Mouse (Mus musculus) E14TG2a.4 (cell line): Measurements from ENCODE around the gene Nanos1.
A peak's percentile ranks its signal among the peaks of the same experiment; 100 is the strongest.

Experiments used
- H3K27me3 ChIP-seq: 2 replicates; pipeline ENCODE4 v1.6.1; 2014; ENCODE audit warnings: low read length, control low read depth; ENCODE audit not compliant: insufficient read depth
- H3K36me3 ChIP-seq: 2 replicates; pipeline ENCODE4 v1.6.1; 2014; ENCODE audit warnings: low read length, control low read depth; ENCODE audit not compliant: insufficient read depth
- H3K4me1 ChIP-seq: replicated peaks from 2 replicates; pipeline ENCODE4 v1.6.1; 2014; ENCODE audit warnings: low read depth, low read length, control low read depth
- H3K4me3 ChIP-seq: replicated peaks from 2 replicates; pipeline ENCODE4 v1.5.1; 2014; ENCODE audit warnings: mild to moderate bottlenecking, low read length
- H3K9me3 ChIP-seq: 2 replicates; pipeline ENCODE4 v1.6.1; 2014; ENCODE audit warnings: low read length, control low read depth
- CTCF ChIP-seq: conservative IDR thresholded peaks from 2 replicates; pipeline ENCODE4 v1.5.1; 2014; ENCODE audit warnings: low read length
- NANOG ChIP-seq: IDR thresholded peaks from 2 replicates; pipeline ENCODE4 v1.6.1; 2014; ENCODE audit warnings: borderline replicate concordance, low read length, mixed read lengths
- POU5F1 ChIP-seq: IDR thresholded peaks from 2 replicates; pipeline ENCODE4 v1.6.1; 2014; ENCODE audit warnings: low read length, borderline replicate concordance

The Nanos1 gene

DNA sequence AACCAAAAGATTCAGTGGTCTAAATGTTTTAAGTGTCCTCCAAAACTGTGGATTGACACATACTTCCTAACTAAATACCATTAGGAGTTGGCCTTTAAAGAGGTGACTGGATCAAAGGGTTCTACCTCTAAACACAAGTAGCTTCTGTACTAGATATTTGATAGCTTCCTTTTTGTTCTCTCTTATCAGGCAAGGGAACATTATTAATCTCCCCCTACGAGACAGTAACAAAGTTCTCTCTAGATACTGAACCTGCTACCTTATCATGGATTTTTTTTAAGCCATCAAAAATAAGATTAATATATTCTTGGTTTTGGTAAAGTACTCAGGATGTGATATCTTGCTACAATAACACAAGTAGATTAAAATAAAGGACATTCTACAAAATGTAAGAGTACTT lies 28.9 kb downstream of the Nanos1 start:
- TF ChIP-seq POU5F1: no peak
- no peak for TF ChIP-seq CTCF
- no peak for TF ChIP-seq NANOG
- Histone ChIP-seq H3K4me3 (no peak overlapping the region), H3K36me3 (peaks cover 83% of the 10 kb centered on the region), H3K4me1 (peaks cover 62% of the 10 kb centered on the region), H3K9me3 (no peaks in the 10 kb centered on the region), H3K27me3 (no peaks in the 10 kb centered on the region)

GRCm38 (mm10) chr19:60787465-60788150 lies 31.8 kb downstream of the Nanos1 start:
- peak overlapping the region; percentile 96 for H3K4me3 ChIP-seq
- peaks cover 64% of the 10 kb centered on the region for H3K4me1 ChIP-seq
- peaks cover 56% of the 10 kb centered on the region for H3K36me3 ChIP-seq
- H3K27me3 ChIP-seq: no peaks in the 10 kb centered on the region
- TF ChIP-seq NANOG: no peak
- TF ChIP-seq CTCF: no peak
- no peak for TF ChIP-seq POU5F1
- H3K9me3 ChIP-seq: no peaks in the 10 kb centered on the region

- H3K4me1 ChIP-seq: peaks cover 58% of the 10 kb centered on the region
- no peaks in the 10 kb centered on the region for H3K27me3 ChIP-seq
- TF ChIP-seq POU5F1: no peak
- TF ChIP-seq CTCF: no peak
- no peak for TF ChIP-seq NANOG
- H3K4me3 ChIP-seq: peak overlapping the region; percentile 96
- H3K36me3 ChIP-seq: peaks cover 48% of the 10 kb centered on the region
- no peaks in the 10 kb centered on the region for H3K9me3 ChIP-seq
Measured at GRCm38 (mm10) chr19:60788214-60788960, 32.6 kb downstream of the Nanos1 start.

DNA sequence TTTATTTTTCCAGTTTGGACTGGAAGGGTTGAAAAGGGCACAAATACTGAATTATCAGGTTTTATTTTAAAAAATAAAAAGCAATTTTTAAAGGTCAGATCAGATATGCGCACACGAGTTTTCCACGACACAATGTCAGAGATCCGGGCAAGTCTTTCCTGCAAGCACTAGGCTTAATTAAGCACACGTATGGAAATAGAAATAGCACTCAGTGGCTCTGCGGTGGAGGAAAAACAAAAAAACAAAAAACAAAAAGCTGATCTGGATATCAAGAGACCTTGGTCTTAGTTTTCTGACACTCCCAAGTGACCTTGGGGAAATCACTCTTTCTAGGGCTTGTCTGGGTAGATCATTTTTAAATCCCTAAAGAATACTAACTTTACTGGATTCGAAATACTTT lies 33.7 kb downstream of the Nanos1 start:
- Histone ChIP-seq H3K9me3 (no peaks in the 10 kb centered on the region), H3K27me3 (no peaks in the 10 kb centered on the region), H3K4me3 (peak overlapping the region; percentile 96), H3K4me1 (peaks cover 48% of the 10 kb centered on the region), H3K36me3 (peaks cover 38% of the 10 kb centered on the region)
- no peak for TF ChIP-seq NANOG
- no peak for TF ChIP-seq CTCF
- no peak for TF ChIP-seq POU5F1

GRCm38 (mm10) chr19:60789919-60790506 lies 34.2 kb downstream of the Nanos1 start:
- TF ChIP-seq POU5F1 (no peak), NANOG (no peak), CTCF (no peak)
- Histone ChIP-seq H3K27me3 (no peaks in the 10 kb centered on the region), H3K4me1 (peaks cover 42% of the 10 kb centered on the region), H3K36me3 (peaks cover 32% of the 10 kb centered on the region), H3K9me3 (no peaks in the 10 kb centered on the region), H3K4me3 (peak overlapping the region; percentile 96)

DNA sequence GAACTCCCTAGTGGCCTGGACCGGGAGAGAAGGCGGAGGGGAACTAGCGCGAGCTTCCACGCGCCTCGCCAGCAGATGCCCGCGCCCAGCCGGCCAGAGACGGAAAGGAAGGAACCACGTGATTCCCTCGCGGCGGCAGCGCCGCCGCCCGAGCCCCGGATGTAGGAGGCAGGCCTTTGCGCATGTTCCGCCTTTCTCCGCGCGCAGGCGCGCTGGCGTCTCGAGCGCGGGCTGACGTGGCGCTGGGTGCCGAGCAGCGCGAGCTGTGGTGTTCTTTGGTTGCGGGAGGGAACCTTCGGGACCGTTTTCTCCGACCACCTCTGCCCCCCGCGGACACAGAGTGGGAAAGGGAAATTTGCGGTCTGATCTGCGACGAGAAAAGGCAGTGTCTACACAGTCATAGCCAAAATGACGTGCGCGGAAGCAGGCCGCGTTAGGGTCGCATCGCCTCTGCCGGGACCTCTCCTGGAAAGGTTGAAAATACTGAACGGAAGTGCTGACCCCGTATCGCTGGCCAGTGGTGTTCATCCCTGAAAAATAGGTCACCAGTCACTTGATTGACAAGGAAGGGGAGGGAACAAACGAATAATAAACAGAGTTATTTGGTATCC lies 34.9 kb downstream of the Nanos1 start, which contains the start of gene Eif3a:
Gene Eif3a, minus strand, starts transcription at position 108 of the 611 bp plus-strand sequence.
- TF ChIP-seq NANOG (no peak), POU5F1 (no peak), CTCF (no peak)
- H3K36me3 ChIP-seq: peaks cover 29% of the 10 kb centered on the region

DNA sequence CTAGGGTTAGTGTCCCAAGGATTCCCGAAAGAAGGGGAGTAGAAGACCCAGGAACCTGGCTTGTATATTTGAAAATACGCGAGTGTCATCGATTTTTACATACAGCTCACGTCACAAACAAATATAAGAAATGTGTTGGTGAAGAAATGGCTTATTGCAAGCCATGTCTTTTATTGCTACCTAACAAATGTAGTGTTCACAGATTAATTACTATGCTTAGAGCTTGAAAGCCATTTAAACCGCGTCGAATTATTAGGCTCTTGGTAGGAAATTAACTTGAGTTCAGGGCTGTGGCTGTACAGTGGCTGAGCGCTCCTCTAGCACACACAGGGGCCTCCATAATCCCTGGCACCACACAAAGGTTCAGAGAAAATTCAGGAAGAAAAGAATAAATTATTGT lies 35.4 kb downstream of the Nanos1 start:
- peaks cover 4% of the 10 kb centered on the region; the same call in 1 of the 2 replicates for H3K27me3 ChIP-seq
- H3K4me1 ChIP-seq: peaks cover 33% of the 10 kb centered on the region
- peaks cover 24% of the 10 kb centered on the region for H3K36me3 ChIP-seq
- TF ChIP-seq POU5F1 (no peak), NANOG (no peak), CTCF (no peak)
- no peaks in the 10 kb centered on the region for H3K9me3 ChIP-seq
- peak overlapping the region; percentile 96 for H3K4me3 ChIP-seq

More for the DNA sequence above, 34.9 kb downstream of the Nanos1 start, which contains the start of gene Eif3a:
- Histone ChIP-seq H3K9me3 (no peaks in the 10 kb centered on the region), H3K27me3 (peaks cover 4% of the 10 kb centered on the region; the same call in 1 of the 2 replicates), H3K4me1 (peaks cover 38% of the 10 kb centered on the region), H3K4me3 (peak within 1 kb of the TSS; percentile 96)

DNA sequence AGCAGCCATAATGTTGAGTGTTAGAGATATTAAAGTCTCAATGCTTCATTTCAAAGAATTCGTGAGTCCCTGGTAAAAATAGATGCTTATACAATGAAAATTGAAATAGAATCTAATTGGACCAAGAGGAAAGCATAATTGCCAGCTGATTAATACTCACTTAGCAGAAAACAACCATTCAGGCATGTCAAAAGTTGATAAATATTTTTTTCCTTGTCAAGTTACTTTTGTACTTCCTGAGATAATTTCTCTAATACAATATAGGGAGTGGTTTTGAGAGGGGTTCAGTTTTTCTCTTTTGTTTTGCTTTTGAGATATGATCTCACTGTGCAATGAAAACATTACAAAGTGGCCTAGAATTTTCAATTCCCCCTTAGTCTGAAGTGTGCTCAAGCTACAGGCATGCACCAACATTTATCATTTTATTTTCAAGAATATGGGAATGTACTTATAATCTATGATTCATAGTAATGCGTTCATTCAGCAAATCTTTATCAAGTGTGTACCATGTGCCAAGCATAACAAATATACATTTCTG lies 37.5 kb downstream of the Nanos1 start:
- Histone ChIP-seq H3K4me1 (peaks cover 13% of the 10 kb centered on the region), H3K36me3 (peaks cover 6% of the 10 kb centered on the region), H3K9me3 (no peaks in the 10 kb centered on the region), H3K4me3 (no peak overlapping the region), H3K27me3 (peaks cover 7% of the 10 kb centered on the region; the same call in 1 of the 2 replicates)
- TF ChIP-seq POU5F1 (no peak), NANOG (no peak), CTCF (no peak)
